In genomic region chr19:46303251-46304215, GRCm38 (mm10) we compare ENCODE assay signal across 9 mouse cellular contexts. TPM values are rescaled to one million over a fixed set of nuclear protein-coding genes. Genes with fewer than 3 reads are reported as not detected.
DNase-seq lines count a peak whose midpoint lies in the region; ATAC-seq and TF ChIP-seq lines count a peak whose summit lies in the region.
"Had no signal": no experiment of that assay in that cellular context is flagged by ENCODE, and none has a peak within 500 bp of the region (broad histone marks: within the 10 kb centered on the region; RNA-seq: fewer than 3 reads in every experiment).

No protein-coding gene starts in this region.

- peaks cover 19% of the 10 kb centered on the region for H3K27me3 ChIP-seq in heart, embryonic 13.5 days (replicated peaks)
- H3K27me3 ChIP-seq in heart, embryonic 16.5 days (ENCODE audit: control insufficient read depth, insufficient read depth, low read length): peaks cover 5% of the 10 kb centered on the region; the same call in 1 of the 2 replicates
- no peaks in the 10 kb centered on the region for H3K27me3 ChIP-seq in liver, postnatal 0 days (ENCODE audit: insufficient read depth, low read length)
- H3K27me3 ChIP-seq: Patski had no signal

- no peak for ATAC-seq in heart, embryonic 13.5 days (ENCODE audit: extremely low read depth, insufficient number of reproducible peaks, low FRiP score, low TSS enrichment)
- ATAC-seq in heart, embryonic 16.5 days (replicated peaks; ENCODE audit: extremely low read depth, insufficient read depth, low FRiP score): no peak
- ATAC-seq in liver, postnatal 0 days: no peak
- no peak for ATAC-seq in activated CD4-positive, CD25-positive, alpha-beta regulatory T cell, adult 4 months
- ATAC-seq in granulocyte monocyte progenitor cell, adult 5-6 weeks (replicated peaks; ENCODE audit: poor library complexity, severe bottlenecking): no peak; the same call in 1 of the 2 replicates

- H3K4me2 ChIP-seq in heart, embryonic 13.5 days: peak overlapping the region; percentile 100
- peak overlapping the region; percentile 73 for H3K4me2 ChIP-seq in heart, embryonic 16.5 days (ENCODE audit: low read depth, low read length)
- H3K4me2 ChIP-seq in liver, postnatal 0 days (ENCODE audit: low read depth, low read length): peak overlapping the region; percentile 82

- H3K9me3 ChIP-seq in heart, embryonic 13.5 days: no peaks in the 10 kb centered on the region
- no peaks in the 10 kb centered on the region for H3K9me3 ChIP-seq in heart, embryonic 16.5 days (replicated peaks; ENCODE audit: control insufficient read depth, low read length)
- H3K9me3 ChIP-seq in liver, postnatal 0 days (ENCODE audit: low read length): no peaks in the 10 kb centered on the region

- TF ChIP-seq CTCF in bone marrow, adult 2 months (IDR thresholded peaks at IDR 0.05; ENCODE audit: control insufficient read depth, insufficient read depth, low read length): no peak
- no peak for TF ChIP-seq CTCF in liver, postnatal 0 days (IDR thresholded peaks at IDR 0.05; ENCODE audit: low read depth)

- peak overlapping the region; percentile 81 for H3K4me3 ChIP-seq in heart, embryonic 13.5 days
- peak overlapping the region; percentile 10 for H3K4me3 ChIP-seq in bone marrow, adult 2 months (replicated peaks; ENCODE audit: control insufficient read depth, low read depth, low read length)
- peak overlapping the region; percentile 86 for H3K4me3 ChIP-seq in heart, embryonic 16.5 days (ENCODE audit: low read length)
- peak overlapping the region; percentile 61 for H3K4me3 ChIP-seq in liver, postnatal 0 days (ENCODE audit: low read depth, low read length)

- H3K9ac ChIP-seq in heart, embryonic 13.5 days: peak overlapping the region; percentile 87; the same call in 1 of the 2 replicates
- H3K9ac ChIP-seq in heart, embryonic 16.5 days (ENCODE audit: low read length): peak overlapping the region; percentile 86; the same call in 1 of the 2 replicates
- 0 out of 2 replicates have a peak overlapping the region, but pooled peaks have one; percentile 8 for H3K9ac ChIP-seq in liver, postnatal 0 days (replicated peaks)

- no peak for TF ChIP-seq POLR2A in bone marrow, adult 2 months (IDR thresholded peaks at IDR 0.05; ENCODE audit: borderline replicate concordance, control insufficient read depth, low read depth, low read length)

- H3K27ac ChIP-seq in heart, embryonic 13.5 days (replicated peaks): peak overlapping the region; percentile 81; the same call in 1 of the 2 replicates
- H3K27ac ChIP-seq in bone marrow, adult 2 months (ENCODE audit: control insufficient read depth, insufficient read depth, low read depth, low read length, poor library complexity): peak overlapping the region; percentile 87; the same call in 1 of the 2 replicates
- peak overlapping the region; percentile 84 for H3K27ac ChIP-seq in heart, embryonic 16.5 days (ENCODE audit: low read length)
- H3K27ac ChIP-seq in liver, postnatal 0 days (ENCODE audit: low read depth): peak overlapping the region; percentile 81

- 50% methylated on average over 18 of the region's 18 CpGs for WGBS in heart, embryonic 13.5 days
- 46% methylated on average over 18 of the region's 18 CpGs for WGBS in bone marrow, adult 2 months
- 50% methylated on average over 18 of the region's 18 CpGs for whole genome bisulfite sequencing in heart, embryonic 16.5 days
- 55% methylated on average over 18 of the region's 18 CpGs for WGBS in liver, postnatal 0 days (ENCODE audit: insufficient replicate concordance)

- no peak for DNase-seq in heart, adult 9 months (ENCODE audit: low spot score in 2 of 2)
- no peak for DNase-seq in liver, postnatal 0 days
- no peak for DNase-seq in cerebellum, postnatal 10 days

- peaks cover 27% of the 10 kb centered on the region for H3K4me1 ChIP-seq in heart, embryonic 13.5 days
- H3K4me1 ChIP-seq in bone marrow, adult 2 months (ENCODE audit: control insufficient read depth, insufficient read depth, low read length): peaks cover 1% of the 10 kb centered on the region; the same call in 1 of the 2 replicates
- peaks cover 15% of the 10 kb centered on the region for H3K4me1 ChIP-seq in heart, embryonic 16.5 days (ENCODE audit: control insufficient read depth, insufficient read depth, low read length)
- H3K4me1 ChIP-seq in liver, postnatal 0 days (ENCODE audit: insufficient read depth): peaks cover 13% of the 10 kb centered on the region

- TF ChIP-seq EP300 in liver, postnatal 0 days (IDR thresholded peaks at IDR 0.05; ENCODE audit: low read depth): no peak

- peaks cover 12% of the 10 kb centered on the region for H3K36me3 ChIP-seq in heart, embryonic 13.5 days
- peaks cover 4% of the 10 kb centered on the region; the same call in 1 of the 2 replicates for H3K36me3 ChIP-seq in heart, embryonic 16.5 days (ENCODE audit: control insufficient read depth, insufficient read depth)
- H3K36me3 ChIP-seq in liver, postnatal 0 days (replicated peaks; ENCODE audit: insufficient read depth, low read length): peaks cover 6% of the 10 kb centered on the region

RNA-seq across cellular contexts. Expression of gene Nfkb2, which starts 0.6 kb away (rescaled TPM):
- polyA plus RNA-seq in heart, embryonic 13.5 days (2015; fragmentation: Nextera tagmentation; extraction: Ambion mirVana): 6.3 and 7.2 TPM in 2 replicates
- 10.3 and 24.3 TPM in 2 replicates for polyA plus RNA-seq in bone marrow, adult 2 months (2011; ENCODE audit: insufficient read depth, insufficient read length, low replicate concordance, missing spikeins)
- polyA plus RNA-seq in heart, embryonic 16.5 days (2015; fragmentation: Nextera tagmentation; extraction: Ambion mirVana): 13.3 and 14.1 TPM in 2 replicates
- 2.9 and 3.5 TPM in 2 replicates for polyA plus RNA-seq in liver, postnatal 0 days (2015; fragmentation: Nextera tagmentation; extraction: Ambion mirVana)
- 10 to 100 TPM; 19.7 to 30.4 TPM for polyA plus RNA-seq in activated CD4-positive, CD25-positive, alpha-beta regulatory T cell, adult 4 months (2017; shearing (Covaris generic))
- 3.6 and 4.6 TPM in 2 replicates for total RNA-seq in granulocyte monocyte progenitor cell, adult 5-6 weeks (2014; fragmentation: Nextera tagmentation)
- 4.3 and 4.7 TPM in 2 replicates for total RNA-seq in granulocyte monocyte progenitor cell, adult 5-6 weeks (2017)

RNA-seq across cellular contexts. Expression of gene Psd, which starts 23.4 kb away (rescaled TPM):
- polyA plus RNA-seq in heart, embryonic 13.5 days (2015; fragmentation: Nextera tagmentation; extraction: Ambion mirVana): 4.3 and 5.6 TPM in 2 replicates
- polyA plus RNA-seq in bone marrow, adult 2 months (2011; ENCODE audit: insufficient read depth, insufficient read length, low replicate concordance, missing spikeins): 1.1 and 4.8 TPM in 2 replicates
- 4.1 and 5.1 TPM in 2 replicates for polyA plus RNA-seq in heart, embryonic 16.5 days (2015; fragmentation: Nextera tagmentation; extraction: Ambion mirVana)
- 1.9 and 2.0 TPM in 2 replicates for polyA plus RNA-seq in liver, postnatal 0 days (2015; fragmentation: Nextera tagmentation; extraction: Ambion mirVana)
- polyA plus RNA-seq in activated CD4-positive, CD25-positive, alpha-beta regulatory T cell, adult 4 months (2017; shearing (Covaris generic)): 1 to 10 TPM; 3.4 to 4.5 TPM
- total RNA-seq in granulocyte monocyte progenitor cell, adult 5-6 weeks (2014; fragmentation: Nextera tagmentation): not detected in 2 replicates
- not detected in 2 replicates for total RNA-seq in granulocyte monocyte progenitor cell, adult 5-6 weeks (2017)

RNA-seq across cellular contexts. Expression of gene Fbxl15, which starts 24.5 kb away (rescaled TPM):
- 9.5 and 10.2 TPM in 2 replicates for polyA plus RNA-seq in heart, embryonic 13.5 days (2015; fragmentation: Nextera tagmentation; extraction: Ambion mirVana)
- polyA plus RNA-seq in bone marrow, adult 2 months (2011; ENCODE audit: insufficient read depth, insufficient read length, low replicate concordance, missing spikeins): 1.2 and 3.0 TPM in 2 replicates
- polyA plus RNA-seq in heart, embryonic 16.5 days (2015; fragmentation: Nextera tagmentation; extraction: Ambion mirVana): 11.0 and 12.8 TPM in 2 replicates
- polyA plus RNA-seq in liver, postnatal 0 days (2015; fragmentation: Nextera tagmentation; extraction: Ambion mirVana): 8.6 and 8.8 TPM in 2 replicates
- polyA plus RNA-seq in activated CD4-positive, CD25-positive, alpha-beta regulatory T cell, adult 4 months (2017; shearing (Covaris generic)): 1 to 10 TPM; 5.6 to 6.9 TPM
- total RNA-seq in granulocyte monocyte progenitor cell, adult 5-6 weeks (2014; fragmentation: Nextera tagmentation): 0.53 TPM in 1 of 2 replicates, not detected in the other
- 2.4 and 3.3 TPM in 2 replicates for total RNA-seq in granulocyte monocyte progenitor cell, adult 5-6 weeks (2017)

RNA-seq across cellular contexts. Expression of gene Cuedc2, which starts 35.0 kb away (rescaled TPM):
- 114 and 131 TPM in 2 replicates for polyA plus RNA-seq in heart, embryonic 13.5 days (2015; fragmentation: Nextera tagmentation; extraction: Ambion mirVana)
- 74.9 and 161 TPM in 2 replicates for polyA plus RNA-seq in bone marrow, adult 2 months (2011; ENCODE audit: insufficient read depth, insufficient read length, low replicate concordance, missing spikeins)
- polyA plus RNA-seq in heart, embryonic 16.5 days (2015; fragmentation: Nextera tagmentation; extraction: Ambion mirVana): 142 and 150 TPM in 2 replicates
- polyA plus RNA-seq in liver, postnatal 0 days (2015; fragmentation: Nextera tagmentation; extraction: Ambion mirVana): 52.4 and 53.8 TPM in 2 replicates
- polyA plus RNA-seq in activated CD4-positive, CD25-positive, alpha-beta regulatory T cell, adult 4 months (2017; shearing (Covaris generic)): 10 to 100 TPM; 40.7 to 52.4 TPM
- 104 and 108 TPM in 2 replicates for total RNA-seq in granulocyte monocyte progenitor cell, adult 5-6 weeks (2014; fragmentation: Nextera tagmentation)
- total RNA-seq in granulocyte monocyte progenitor cell, adult 5-6 weeks (2017): 158 and 161 TPM in 2 replicates

RNA-seq across cellular contexts. Expression of gene Mfsd13a, which starts 37.4 kb away (rescaled TPM):
- 4.5 and 5.2 TPM in 2 replicates for polyA plus RNA-seq in heart, embryonic 13.5 days (2015; fragmentation: Nextera tagmentation; extraction: Ambion mirVana)
- 5.1 and 14.9 TPM in 2 replicates for polyA plus RNA-seq in bone marrow, adult 2 months (2011; ENCODE audit: insufficient read depth, insufficient read length, low replicate concordance, missing spikeins)
- 6.0 TPM in 2 replicates for polyA plus RNA-seq in heart, embryonic 16.5 days (2015; fragmentation: Nextera tagmentation; extraction: Ambion mirVana)
- polyA plus RNA-seq in liver, postnatal 0 days (2015; fragmentation: Nextera tagmentation; extraction: Ambion mirVana): 3.4 and 3.9 TPM in 2 replicates
- polyA plus RNA-seq in activated CD4-positive, CD25-positive, alpha-beta regulatory T cell, adult 4 months (2017; shearing (Covaris generic)): 1 to 10 TPM; 3.9 to 7.1 TPM
- total RNA-seq in granulocyte monocyte progenitor cell, adult 5-6 weeks (2014; fragmentation: Nextera tagmentation): 71.4 and 82.0 TPM in 2 replicates
- 15.7 and 18.7 TPM in 2 replicates for total RNA-seq in granulocyte monocyte progenitor cell, adult 5-6 weeks (2017)

Comparison
In these comparisons a context has a peak if more than half of its experiments do, and no peak if none do; other contexts are left out.
1. H3K4me3 ChIP-seq: peak in every context shown above with its lines; median percentile 86 in heart, embryonic 16.5 days; 81 in heart, embryonic 13.5 days; 61 in liver, postnatal 0 days; 10 in bone marrow, adult 2 months.
2. H3K9ac ChIP-seq: peak in every context shown above with its lines; median percentile 87 in heart, embryonic 13.5 days; 86 in heart, embryonic 16.5 days; 8 in liver, postnatal 0 days.